8 mouse cellular contexts compared by ENCODE assay signal in genomic region chr14:25736589-25736988, GRCm38 (mm10). TPM values are rescaled to one million over a fixed set of nuclear protein-coding genes. Genes with fewer than 3 reads are reported as not detected.
A peak's percentile ranks its signal among the peaks of the same experiment; 100 is the strongest.
DNase-seq lines count a peak whose midpoint lies in the region; ATAC-seq lines count a peak whose summit lies in the region.

No protein-coding gene starts in this region.

- peaks cover 11% of the 10 kb centered on the region; the same call in 1 of the 2 replicates for H3K36me3 ChIP-seq in intestine, embryonic 14.5 days (ENCODE audit: control insufficient read depth, insufficient read depth, low read length)
- no peaks in the 10 kb centered on the region for H3K36me3 ChIP-seq in macrophage (ENCODE audit: inconsistent target)

- no peak overlapping the region for H3K4me3 ChIP-seq in brown adipose tissue, adult 24 weeks (ENCODE audit: insufficient read depth, low read depth, low read length)
- H3K4me3 ChIP-seq in intestine, embryonic 14.5 days (ENCODE audit: low read depth, low read length), result no peak overlapping the region
- H3K4me3 ChIP-seq in macrophage (ENCODE audit: inconsistent target), result no peak overlapping the region

- H3K4me2 ChIP-seq in intestine, embryonic 14.5 days (ENCODE audit: low read length), result no peak overlapping the region

- no peaks in the 10 kb centered on the region for H3K79me2 ChIP-seq in macrophage (ENCODE audit: inconsistent target)

- 40% methylated on average over 6 of the region's 6 CpGs for WGBS in intestine, embryonic 14.5 days
- 25% methylated on average over 6 of the region's 6 CpGs for WGBS in macrophage (ENCODE audit: missing documents)

- H3K9ac ChIP-seq in intestine, embryonic 14.5 days (ENCODE audit: low read length), result no peak overlapping the region

- H3K4me1 ChIP-seq in brown adipose tissue, adult 24 weeks (ENCODE audit: control insufficient read depth, insufficient read depth, insufficient read length, low read length), result peaks cover 36% of the 10 kb centered on the region
- peaks cover 53% of the 10 kb centered on the region for H3K4me1 ChIP-seq in intestine, embryonic 14.5 days (replicated peaks; ENCODE audit: control insufficient read depth, insufficient read depth, low read length)

- DNase-seq in MN1 (ENCODE audit: low spot score), result peak; percentile 61
- peak; percentile 88 for DNase-seq in gastrocnemius, postnatal 14 days
- DNase-seq in intestine, embryonic 14.5 days (ENCODE audit: low spot score), result peak; percentile 73
- DNase-seq in left cerebral cortex, adult 18-20 months (ENCODE audit: low spot score in 2 of 2), result peak; percentile 62 to 67
- DNase-seq in urinary bladder, postnatal 25 days (ENCODE audit: low spot score), result peak; percentile 47
- DNase-seq in adrenal gland, adult 8-10 months, result no peak

- no peaks in the 10 kb centered on the region for H3K9me3 ChIP-seq in intestine, embryonic 14.5 days (ENCODE audit: control insufficient read depth, low read length)

- no peaks in the 10 kb centered on the region for H3K27me3 ChIP-seq in intestine, embryonic 14.5 days (replicated peaks; ENCODE audit: control insufficient read depth, insufficient read depth, low read length)

- ATAC-seq in intestine, embryonic 14.5 days (replicated peaks; ENCODE audit: low FRiP score, low TSS enrichment, low read depth), result peak; percentile 68

- H3K27ac ChIP-seq in brown adipose tissue, adult 24 weeks (replicated peaks; ENCODE audit: low read depth, low read length), result peak overlapping the region; percentile 54
- H3K27ac ChIP-seq in intestine, embryonic 14.5 days (ENCODE audit: low read depth), result peak overlapping the region; percentile 68
- peak overlapping the region; percentile 83 for H3K27ac ChIP-seq in macrophage

- intact Hi-C loops in gastrocnemius, postnatal 14 days (cut with DNase I; ENCODE audit: low total_unique reads), result no loop called here

RNA-seq across cellular contexts. Expression of gene Zcchc24, which starts 32.2 kb away (rescaled TPM):
- polyA plus RNA-seq in brown adipose tissue, adult 24 weeks (2012; ENCODE audit: insufficient read depth, insufficient read length, missing spikeins), result 29.0 and 42.1 TPM in 2 replicates
- 10 to 100 TPM; 45.2 to 45.5 TPM for total RNA-seq in gastrocnemius, postnatal 14 days (2021)
- polyA plus RNA-seq in intestine, embryonic 14.5 days (2014; fragmentation: Nextera tagmentation; extraction: Ambion mirVana), result 32.8 and 33.6 TPM in 2 replicates
- 10 to 100 TPM; 47.4 to 47.7 TPM for total RNA-seq in left cerebral cortex, adult 18-20 months (2021)
- 10 to 100 TPM in 18 of 26 experiments, 1 to 10 TPM in 8; 1.4 to 30.9 (median 18.0) TPM for total RNA-seq in macrophage (2018; cell fraction: chromatin; rRNA removed)
- 10 to 100 TPM; 16.0 to 49.3 (median 30.4) TPM for total RNA-seq in macrophage (2018; cell fraction: cytosol; rRNA removed)
- total RNA-seq in macrophage (2018; cell fraction: nucleus; rRNA removed), result 10 to 100 TPM; 10.2 to 59.8 (median 28.2) TPM
- 26.2 to 48.4 TPM (median 38.0 TPM) in 3 replicates for polyA plus RNA-seq in macrophage (2018)
- 10 to 100 TPM; 17.8 to 25.0 (median 21.1) TPM for total RNA-seq in adrenal gland, adult 8-10 months (2022)

RNA-seq across cellular contexts. Expression of gene Ppif, which starts 42.6 kb away (rescaled TPM):
- polyA plus RNA-seq in brown adipose tissue, adult 24 weeks (2012; ENCODE audit: insufficient read depth, insufficient read length, missing spikeins), result 67.7 and 79.0 TPM in 2 replicates
- total RNA-seq in gastrocnemius, postnatal 14 days (2021), result 10 to 100 TPM; 40.9 to 51.4 TPM
- 71.2 and 71.4 TPM in 2 replicates for polyA plus RNA-seq in intestine, embryonic 14.5 days (2014; fragmentation: Nextera tagmentation; extraction: Ambion mirVana)
- total RNA-seq in left cerebral cortex, adult 18-20 months (2021), result 10 to 100 TPM; 25.4 to 25.6 TPM
- 10 to 100 TPM in 14 of 26 experiments, 1 to 10 TPM in 12; 2.7 to 18.5 (median 11.4) TPM for total RNA-seq in macrophage (2018; cell fraction: chromatin; rRNA removed)
- total RNA-seq in macrophage (2018; cell fraction: cytosol; rRNA removed), result 10 to 100 TPM in 10 of 26 experiments, 1 to 10 TPM in 16; 4.6 to 13.4 (median 9.1) TPM
- 10 to 100 TPM in 8 of 26 experiments, 1 to 10 TPM in 18; 1.9 to 23.1 (median 8.0) TPM for total RNA-seq in macrophage (2018; cell fraction: nucleus; rRNA removed)
- 8.2 to 17.3 TPM (median 9.7 TPM) in 3 replicates for polyA plus RNA-seq in macrophage (2018)
- 10 to 100 TPM; 17.3 to 23.5 (median 19.4) TPM for total RNA-seq in adrenal gland, adult 8-10 months (2022)
